Mouse (Mus musculus): ENCODE data around the gene App.

App gene

DNA sequence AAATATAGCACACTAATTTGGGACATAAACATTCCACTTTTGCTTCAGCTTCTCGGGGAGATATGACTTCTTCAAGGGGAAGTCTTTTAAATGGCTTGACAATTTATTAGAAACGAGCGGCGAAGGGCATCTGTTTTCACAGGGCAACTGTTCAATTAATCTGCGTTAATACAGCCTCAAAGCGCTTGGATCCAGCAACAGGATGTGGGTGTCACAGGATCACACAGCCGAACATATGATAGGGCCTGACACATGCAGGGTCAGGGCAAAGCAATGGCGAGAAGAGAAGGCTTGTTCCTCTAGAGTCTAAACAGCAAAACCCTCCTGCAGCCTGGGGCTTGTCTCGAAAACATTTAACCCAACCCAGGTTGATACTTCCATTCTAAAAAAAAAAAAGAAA lies 22.7 kb downstream of the App start:
- DNase-seq (ENCODE audit: low spot score): no peak

GRCm38 (mm10) chr16:85149509-85149871 lies 24.1 kb downstream of the App start:
- no peak for DNase-seq (ENCODE audit: low spot score)

GRCm38 (mm10) chr16:85148615-85149508 lies 24.7 kb downstream of the App start:
- DNase-seq (ENCODE audit: low spot score): peak; percentile 89

- no peak for DNase-seq (ENCODE audit: low spot score)
Measured at GRCm38 (mm10) chr16:85147440-85147839, 26.1 kb downstream of the App start.

DNA sequence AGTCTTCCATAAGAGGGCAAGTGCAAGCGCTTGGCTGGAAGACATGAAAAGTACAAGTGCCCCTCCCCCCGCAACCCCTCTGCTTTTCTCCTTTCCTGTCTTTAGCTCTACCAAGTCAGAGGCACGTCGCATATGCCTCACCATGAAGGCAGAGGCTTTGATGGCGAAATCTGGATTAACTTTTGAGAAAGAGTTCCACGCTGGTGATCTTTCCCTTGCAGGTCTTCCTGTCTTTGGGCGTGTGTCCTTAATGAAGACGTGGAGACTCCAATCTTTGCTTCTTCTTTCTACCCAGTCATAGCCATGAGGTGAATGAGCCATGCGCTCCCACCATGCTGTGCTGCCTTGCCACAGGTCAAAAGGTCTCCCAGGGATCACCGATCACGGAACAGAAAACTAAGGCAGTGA lies 27.8 kb downstream of the App start:
- DNase-seq (ENCODE audit: low spot score): no peak

- DNase-seq (ENCODE audit: low spot score): no peak
Measured at GRCm38 (mm10) chr16:85145369-85145768, 28.2 kb downstream of the App start.

DNA sequence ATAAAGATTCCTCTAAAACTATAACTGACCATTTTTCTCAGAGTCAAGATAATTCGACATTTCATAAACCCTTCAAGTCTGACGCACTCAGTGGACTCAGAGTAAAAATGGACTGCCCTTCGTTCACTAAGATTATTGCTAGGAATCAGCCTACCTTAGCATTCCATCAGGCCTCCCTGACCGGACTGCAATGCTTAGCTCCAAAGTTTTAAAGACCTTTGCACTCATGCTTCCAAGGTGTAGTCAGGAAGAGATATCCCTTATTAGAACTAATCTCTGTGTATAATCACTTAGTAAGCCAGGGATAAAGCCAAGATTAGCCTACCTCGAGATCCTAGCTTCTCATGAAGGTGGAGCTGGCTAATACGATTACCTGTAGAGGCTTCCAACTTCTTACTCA lies 29.2 kb downstream of the App start:
- no peak for DNase-seq (ENCODE audit: low spot score)

DNA sequence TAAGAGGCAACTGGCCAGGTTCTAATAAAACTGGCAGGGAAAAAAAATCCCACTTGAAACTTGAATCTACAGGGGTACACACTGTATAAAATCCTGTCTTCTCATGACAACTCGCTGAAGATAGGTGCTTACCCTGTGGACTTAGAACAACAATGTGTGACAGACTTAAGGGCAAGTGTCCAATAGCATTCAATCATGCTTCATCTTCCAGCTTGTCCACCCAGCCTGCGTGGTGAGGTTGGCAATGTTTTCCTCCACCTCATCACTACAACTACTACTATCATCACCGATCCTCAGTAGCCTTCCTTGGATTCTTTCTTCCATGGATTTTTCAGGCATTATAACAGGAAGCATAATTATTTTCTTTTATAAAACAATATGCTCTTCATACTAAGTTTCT lies 29.7 kb downstream of the App start:
- no peak for DNase-seq (ENCODE audit: low spot score)

DNA sequence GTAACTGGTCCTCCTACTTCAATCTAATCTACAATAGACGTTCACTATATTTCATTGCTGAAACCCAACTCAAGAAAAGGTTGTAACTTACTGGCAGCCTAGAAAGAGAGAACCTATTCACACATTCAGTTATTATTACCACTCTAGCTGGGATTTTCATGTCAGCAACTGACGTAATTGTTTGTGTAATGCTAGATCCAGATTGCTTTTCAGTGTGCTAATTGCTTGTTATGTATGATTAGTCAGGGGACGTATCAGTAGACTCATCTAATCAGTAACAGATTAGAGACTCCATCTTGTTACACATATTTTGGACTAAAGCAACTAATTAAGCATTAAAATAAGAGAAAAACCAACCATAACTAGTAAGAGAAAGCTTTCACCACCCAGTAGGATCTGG lies 30.4 kb downstream of the App start:
- no peak for DNase-seq (ENCODE audit: low spot score)

DNA sequence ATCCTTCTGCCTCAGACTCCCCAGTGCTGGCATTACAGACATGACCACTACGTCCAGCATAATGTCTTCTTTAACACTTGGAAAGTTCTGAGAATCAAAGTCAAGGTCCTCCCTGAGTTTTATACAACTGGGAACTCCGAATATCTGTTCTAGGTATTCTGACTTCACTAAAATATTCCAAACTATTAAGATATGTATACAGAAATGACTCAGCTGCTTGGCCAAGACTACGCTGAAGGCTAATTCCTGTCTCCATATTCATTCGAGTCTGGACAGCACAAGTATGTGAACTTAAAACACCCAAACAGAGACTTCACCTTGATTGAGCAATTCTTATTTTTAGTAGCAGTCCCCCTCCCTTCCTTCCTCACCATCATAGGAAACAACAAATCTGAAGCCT lies 32.2 kb downstream of the App start:
- DNase-seq (ENCODE audit: low spot score): no peak

GRCm38 (mm10) chr16:85139178-85139604 lies 34.4 kb downstream of the App start:
- no peak for DNase-seq (ENCODE audit: low spot score)

DNA sequence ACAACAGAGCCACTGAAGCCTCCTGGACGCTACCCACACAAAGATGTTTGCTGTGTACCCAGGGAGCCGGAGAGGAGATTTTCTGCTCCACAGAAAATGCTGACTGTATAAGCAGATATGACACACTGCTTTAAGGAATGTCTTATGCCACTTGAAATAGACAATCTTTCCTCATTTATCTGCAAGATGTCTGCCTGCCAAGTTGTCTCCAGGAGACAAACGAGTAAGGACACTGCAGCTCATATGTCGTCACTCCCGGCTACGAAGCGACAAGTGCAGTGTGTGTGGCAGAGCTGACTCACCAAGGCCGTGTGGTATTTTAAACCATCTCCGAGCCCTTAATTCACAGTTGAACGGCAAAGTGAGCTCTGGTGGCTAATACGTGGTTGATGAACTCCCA lies 36.2 kb downstream of the App start:
- peak; percentile 73 for DNase-seq (ENCODE audit: low spot score)

GRCm38 (mm10) chr16:85136046-85136445 lies 37.5 kb downstream of the App start:
- no peak for DNase-seq (ENCODE audit: low spot score)

- peak; percentile 74 for DNase-seq (ENCODE audit: low spot score)
Measured at GRCm38 (mm10) chr16:85133468-85133881, 40.1 kb downstream of the App start.

DNA sequence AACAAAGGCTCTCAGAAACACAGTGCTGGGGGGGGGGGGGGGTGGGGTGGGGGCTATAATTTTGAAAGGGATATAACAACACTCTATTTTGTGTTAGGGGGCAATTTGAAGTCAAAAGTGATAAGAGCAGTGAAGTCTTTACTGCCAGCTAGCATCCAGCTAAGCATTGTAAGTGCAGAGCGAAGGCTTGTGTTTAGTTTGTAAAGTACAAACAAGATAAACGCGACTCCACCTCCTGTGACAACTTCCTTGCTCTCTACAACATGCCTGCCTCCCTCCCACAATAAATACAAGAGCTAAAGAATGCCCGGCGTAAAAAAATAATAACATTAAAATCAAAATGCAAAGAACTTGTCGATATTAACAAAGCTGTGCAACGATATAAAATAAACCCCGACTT lies 40.5 kb downstream of the App start:
- no peak for DNase-seq (ENCODE audit: low spot score)

DNA sequence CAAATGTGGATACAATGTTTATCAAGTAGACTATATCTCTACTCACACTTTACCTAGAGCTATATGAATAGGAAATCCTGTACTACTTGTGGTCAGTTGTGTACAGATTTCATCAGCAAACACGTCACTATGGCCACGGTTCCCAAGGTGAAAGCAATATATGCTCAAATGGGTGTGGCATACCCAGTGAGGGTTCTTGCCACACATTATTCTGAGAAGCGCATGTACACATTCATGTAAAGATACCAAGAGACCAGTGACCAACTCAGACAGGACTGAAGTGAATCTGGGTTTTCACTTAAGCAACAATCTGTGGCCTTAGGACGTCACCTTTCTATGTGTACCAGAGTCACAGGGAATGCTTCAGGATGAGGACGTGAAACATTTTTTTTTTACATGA lies 41.4 kb downstream of the App start:
- DNase-seq (ENCODE audit: low spot score): no peak

DNA sequence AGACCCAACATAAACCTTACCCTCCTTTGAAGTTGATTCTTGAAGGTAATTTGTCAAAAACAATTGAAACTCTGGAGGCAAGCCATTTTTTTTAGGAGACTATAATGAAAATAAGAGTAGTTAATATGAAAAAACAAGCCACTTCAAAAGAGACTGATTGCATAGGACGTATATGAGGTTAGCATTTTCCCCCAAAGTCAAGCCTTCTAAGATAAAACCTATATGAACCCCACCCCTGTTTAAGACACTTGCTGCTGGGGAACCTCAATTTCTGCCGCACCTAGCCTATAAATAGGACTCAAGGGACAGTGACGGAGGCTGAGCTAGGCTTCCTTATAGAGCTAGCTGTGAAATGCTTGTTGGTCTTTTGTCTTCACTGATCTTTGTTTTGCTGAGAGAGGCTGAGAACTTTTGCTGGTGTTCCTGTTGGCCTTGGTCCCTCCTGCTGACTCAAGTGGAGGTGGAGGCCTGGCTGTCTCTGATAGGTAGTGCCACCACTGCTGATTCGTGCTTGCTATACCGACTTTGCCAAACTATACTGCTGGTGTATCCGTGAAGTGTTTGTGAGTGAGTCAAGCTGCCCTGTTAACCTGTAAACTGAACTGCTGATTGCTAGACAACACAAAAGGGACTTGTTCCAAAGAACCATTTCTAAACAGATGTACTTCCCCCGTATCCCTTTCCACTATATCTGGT lies 42.6 kb downstream of the App start:
- DNase-seq (ENCODE audit: low spot score): no peak

DNA sequence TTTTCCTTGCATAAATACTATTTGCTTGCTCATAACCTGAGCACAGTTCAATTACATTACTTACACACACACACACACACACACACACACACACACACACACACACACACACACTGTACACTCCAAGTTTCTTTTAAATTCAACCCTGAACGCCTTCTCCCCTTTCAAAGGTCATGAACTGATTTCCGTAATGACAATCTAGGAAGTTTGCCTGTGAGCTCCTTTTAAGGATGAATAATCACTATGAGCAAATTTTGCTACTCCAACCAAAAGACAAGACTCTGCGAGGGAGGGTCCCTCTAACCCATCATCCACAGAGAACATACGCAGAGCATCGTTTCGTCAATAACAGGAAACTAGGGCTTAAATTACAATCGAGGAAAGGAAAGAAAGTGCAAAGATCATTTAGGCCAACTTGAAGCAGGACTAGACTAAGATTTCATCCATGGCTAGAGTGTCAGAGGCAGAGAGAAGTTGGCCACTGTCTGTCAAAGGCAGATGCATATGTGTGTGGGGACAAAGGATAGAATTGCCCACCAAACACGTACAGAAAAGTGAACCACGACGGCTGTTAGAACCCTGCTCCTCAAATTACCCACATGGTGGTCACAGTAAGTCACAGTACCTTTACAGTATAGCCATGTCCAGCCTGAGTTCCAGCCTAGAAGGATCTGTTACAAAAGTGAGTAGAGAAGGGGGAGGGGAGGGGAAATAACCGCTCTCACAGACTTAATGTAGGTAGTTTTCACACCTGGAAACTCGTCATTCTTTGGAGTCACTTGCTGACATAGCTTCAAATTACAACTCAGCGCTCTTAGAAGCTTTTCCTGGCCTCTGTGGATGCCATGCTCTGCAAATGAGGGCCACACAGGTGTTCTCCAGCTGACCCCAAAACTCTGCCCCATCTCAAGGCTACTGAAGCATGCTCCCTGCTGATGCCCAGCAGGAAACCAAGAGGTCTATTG lies 44.6 kb downstream of the App start:
- DNase-seq (ENCODE audit: low spot score): no peak

GRCm38 (mm10) chr16:85128347-85128664 lies 45.3 kb downstream of the App start:
- DNase-seq (ENCODE audit: low spot score): no peak

- DNase-seq (ENCODE audit: low spot score): no peak
Measured at GRCm38 (mm10) chr16:85127661-85128346, 45.8 kb downstream of the App start.

DNA sequence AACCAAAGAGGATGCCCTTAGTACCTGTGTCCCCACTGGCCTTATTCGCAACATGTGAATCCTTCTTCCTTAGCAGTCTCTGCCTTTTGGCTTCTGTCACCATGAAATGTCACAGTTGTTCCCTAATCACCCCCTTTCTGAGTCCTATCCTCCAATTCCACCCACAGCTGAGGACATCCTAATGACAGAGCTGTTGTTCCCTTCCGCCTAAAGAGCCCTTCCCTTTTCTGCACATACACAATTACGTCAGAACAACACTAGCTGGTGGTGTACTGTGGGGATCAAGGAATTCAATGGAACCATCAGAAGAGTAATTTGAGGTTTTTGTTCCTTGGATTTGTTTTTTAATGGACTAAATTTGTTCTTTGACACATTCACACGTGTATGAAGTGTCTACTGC lies 48.9 kb downstream of the App start:
- no peak for DNase-seq (ENCODE audit: low spot score)

DNA sequence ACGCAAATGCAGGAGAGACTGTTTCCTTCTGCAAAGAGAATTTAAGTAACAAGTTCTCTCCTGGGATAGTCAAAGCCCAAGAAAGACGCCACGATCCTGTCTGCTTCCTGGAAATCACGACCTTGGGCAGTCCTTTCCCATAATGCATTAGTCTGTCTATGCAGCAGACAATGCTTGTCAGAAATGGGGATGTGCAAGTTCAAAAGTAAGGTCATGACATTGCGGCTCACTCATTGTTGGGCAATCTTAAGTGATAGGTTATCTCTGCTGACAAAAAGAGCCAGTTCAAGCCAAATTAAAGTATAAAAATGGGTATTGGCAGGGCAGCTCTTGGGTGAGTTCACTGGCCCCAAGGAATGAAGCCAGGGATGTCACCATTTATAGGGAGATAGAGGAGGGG lies 51.6 kb downstream of the App start:
- DNase-seq (ENCODE audit: low spot score): no peak
